Mouse (Mus musculus) cortical plate, adult 2 months (tissue): ENCODE measurements around the gene Olfr145.

Source experiments
- CTCF ChIP-seq: fragments of 200-500 bp; IDR thresholded peaks from 2 replicates; pipeline ENCODE4 v1.5.1; 2011; ENCODE audit warnings: mild to moderate bottlenecking, control low read depth, low read length; ENCODE audit not compliant: insufficient read depth; ENCODE audit errors: extremely low read depth
- POLR2A ChIP-seq: fragments of 200-500 bp; IDR thresholded peaks from 2 replicates; pipeline ENCODE4 v1.6.1; 2011; ENCODE audit warnings: mild to moderate bottlenecking, low read length, control low read depth; ENCODE audit not compliant: insufficient read depth; ENCODE audit errors: extremely low read depth

DNA sequence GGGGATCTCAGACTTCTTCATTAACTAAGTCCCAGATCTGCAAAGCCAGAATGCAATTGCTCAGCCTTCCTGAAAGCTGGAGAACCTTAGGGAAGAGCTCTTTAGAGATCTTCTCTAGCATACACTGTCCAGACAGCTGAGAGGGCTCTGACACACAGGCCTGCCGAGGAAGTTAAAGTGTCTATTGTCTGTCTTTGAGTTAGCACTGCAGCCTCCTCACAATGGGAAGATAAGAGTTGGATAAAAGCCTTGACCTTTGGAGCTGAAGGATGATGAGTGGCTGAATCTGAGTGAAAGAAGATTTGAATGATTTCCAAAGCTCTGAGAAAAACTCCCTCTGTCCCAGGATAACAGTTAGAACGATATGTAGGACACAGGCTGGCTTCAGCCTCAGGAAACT, at the start of gene Olfr145:
- TF ChIP-seq POLR2A, result no peak
- no peak for TF ChIP-seq CTCF
